Mouse (Mus musculus) stomach, embryonic 16.5 days (tissue): ENCODE measurements at regions not wholly inside any gene's neighbourhood (a gene's known extent, or its start where the extent isn't known, plus 50 kb on each side); places are given as distances from the start of the nearest gene placed in this dataset.

Source experiments
- ATAC-seq: fragments of 200-750 bp; cut with Nextera tagmentation; 2 replicates; pipeline ENCODE4 v1.8.0; 2017; ENCODE audit warnings: moderate number of reproducible peaks, moderate TSS enrichment; ENCODE audit not compliant: insufficient read depth, low FRiP score
- H3K27ac ChIP-seq: fragments of 300-500 bp; sonication (generic); 2 replicates; pipeline ENCODE4 v1.5.1; 2014; ENCODE audit warnings: low read length
- H3K27me3 ChIP-seq: fragments of 300-500 bp; sonication (generic); 2 replicates; pipeline ENCODE4 v1.6.1; 2014; ENCODE audit warnings: low read length, control low read depth, mixed read lengths; ENCODE audit not compliant: control insufficient read depth, insufficient read depth
- H3K36me3 ChIP-seq: fragments of 300-500 bp; sonication (generic); 2 replicates; pipeline ENCODE4 v1.6.1; 2014; ENCODE audit warnings: low read length; ENCODE audit not compliant: control insufficient read depth, insufficient read depth
- H3K4me1 ChIP-seq: fragments of 300-500 bp; sonication (generic); 2 replicates; pipeline ENCODE4 v1.6.1; 2014; ENCODE audit warnings: low read length, control low read depth, mixed read lengths; ENCODE audit not compliant: control insufficient read depth, insufficient read depth
- H3K4me2 ChIP-seq: fragments of 300-500 bp; sonication (generic); 2 replicates; pipeline ENCODE4 v1.6.1; 2014; ENCODE audit warnings: low read depth, low read length, mixed read lengths
- H3K4me3 ChIP-seq: fragments of 300-500 bp; sonication (generic); replicated peaks from 2 replicates; pipeline ENCODE4 v1.5.1; 2014; ENCODE audit warnings: mild to moderate bottlenecking, low read length
- H3K9ac ChIP-seq: fragments of 300-500 bp; sonication (generic); 2 replicates; pipeline ENCODE4 v1.6.1; 2014; ENCODE audit warnings: low read length
- H3K9me3 ChIP-seq: fragments of 300-500 bp; sonication (generic); replicated peaks from 2 replicates; pipeline ENCODE4 v1.6.1; 2016; ENCODE audit warnings: low read length, control low read depth; ENCODE audit not compliant: control insufficient read depth
- WGBS: fragments of 180-500 bp; shearing (Covaris S2); extraction: QIAGEN DNeasy Blood & Tissue Kit; methylation state at CpG from one replicate; pipeline ENCODE4 v1.1.7; 2014; 5-methylcytosine and 5-hydroxymethylcytosine counted together

DNA sequence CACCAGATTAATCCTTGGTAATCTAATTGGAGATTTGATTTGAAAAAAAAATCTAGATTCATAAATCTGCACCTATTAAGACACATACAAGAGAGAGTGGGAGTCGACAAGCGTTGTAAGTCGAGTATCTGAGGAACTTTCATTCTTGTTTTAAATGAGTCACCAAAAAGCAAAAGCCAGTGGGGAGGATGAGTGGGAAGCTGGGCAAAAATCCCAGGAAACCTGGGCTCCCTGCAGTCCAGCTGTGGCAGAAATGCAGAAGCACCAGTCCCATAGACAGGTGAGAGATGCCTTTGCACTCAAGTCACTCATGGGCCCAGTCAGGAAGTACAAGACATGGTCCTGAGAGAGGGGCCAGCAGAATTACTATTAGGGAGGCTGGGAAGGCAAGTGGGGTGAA lies 303.9 kb downstream of the Dcdc2c start:
- Histone ChIP-seq H3K36me3 (no peaks in the 10 kb centered on the region), H3K4me2 (no peak overlapping the region), H3K27ac (no peak overlapping the region), H3K9me3 (no peaks in the 10 kb centered on the region), H3K4me3 (no peak overlapping the region), H3K27me3 (no peaks in the 10 kb centered on the region), H3K4me1 (no peaks in the 10 kb centered on the region), H3K9ac (no peak overlapping the region)
- no peak for ATAC-seq
- 88% methylated on average over 3 of the region's 3 CpGs for WGBS

DNA sequence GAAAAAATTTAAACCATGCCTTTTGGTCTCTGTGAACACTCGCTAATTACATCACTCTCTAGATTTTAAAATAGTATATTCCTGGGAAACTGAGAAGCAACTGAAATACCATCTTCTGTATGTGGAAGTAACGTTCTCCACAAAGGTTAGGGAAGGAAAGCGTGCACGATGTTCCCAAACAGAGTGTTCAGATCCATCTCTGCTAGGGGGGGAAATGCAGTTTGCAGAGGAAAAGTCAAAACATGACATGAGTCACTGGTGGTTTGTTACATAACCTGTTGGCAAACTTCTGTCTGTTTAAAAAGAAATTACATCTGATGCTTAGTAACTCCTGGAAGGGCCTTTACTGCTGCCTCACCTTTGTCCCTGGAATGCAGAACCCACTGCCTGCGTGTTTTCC lies 314.2 kb downstream of the Dcdc2c start:
- Histone ChIP-seq H3K9me3 (no peaks in the 10 kb centered on the region), H3K9ac (no peak overlapping the region), H3K27me3 (no peaks in the 10 kb centered on the region), H3K4me1 (no peaks in the 10 kb centered on the region), H3K4me3 (no peak overlapping the region), H3K36me3 (no peaks in the 10 kb centered on the region), H3K4me2 (no peak overlapping the region), H3K27ac (no peak overlapping the region)
- WGBS, result 81% methylated on average over 5 of the region's 5 CpGs
- ATAC-seq, result no peak

DNA sequence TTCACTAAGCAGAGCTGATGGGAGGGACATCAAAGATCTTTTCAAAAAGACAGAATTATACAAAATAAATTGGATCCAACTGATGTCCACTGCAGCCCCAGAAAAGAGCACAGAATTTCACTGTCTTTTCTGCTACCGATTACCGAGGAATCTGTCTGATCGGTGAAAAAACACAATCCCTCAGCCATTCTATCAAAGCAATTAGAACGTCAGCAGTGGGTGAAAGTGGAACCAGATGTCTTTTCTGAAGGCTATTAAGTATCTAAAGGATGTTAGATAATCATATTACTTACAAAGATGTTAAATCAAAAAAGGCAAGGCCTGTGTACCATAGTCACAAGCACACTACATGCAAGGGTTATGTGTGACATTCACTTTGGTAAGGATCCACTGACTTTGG lies 315.2 kb downstream of the Dcdc2c start:
- WGBS, result 77% methylated on average over 4 of the region's 4 CpGs
- Histone ChIP-seq H3K27ac (no peak overlapping the region), H3K36me3 (no peaks in the 10 kb centered on the region), H3K4me1 (no peaks in the 10 kb centered on the region), H3K4me2 (no peak overlapping the region), H3K4me3 (no peak overlapping the region), H3K27me3 (no peaks in the 10 kb centered on the region), H3K9ac (no peak overlapping the region), H3K9me3 (no peaks in the 10 kb centered on the region)
- no peak for ATAC-seq

DNA sequence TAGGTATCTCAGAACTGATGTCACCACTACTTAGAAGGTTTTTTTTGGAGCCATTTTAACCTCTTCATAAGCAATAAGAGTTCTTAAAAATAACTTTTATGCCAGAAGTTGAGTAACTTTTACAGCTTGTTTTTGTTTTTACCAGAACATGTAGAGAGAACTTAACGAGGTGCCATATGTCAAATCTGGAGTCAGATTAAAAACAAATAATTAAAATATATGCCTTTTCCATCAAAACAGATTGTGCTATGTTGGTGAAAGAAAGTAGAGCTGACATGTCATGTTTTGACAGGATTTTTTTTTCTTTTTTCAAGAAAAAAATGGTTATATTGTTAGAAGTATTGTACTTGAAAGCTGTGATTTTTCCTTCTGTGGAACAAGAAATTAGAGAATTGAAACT lies 349.4 kb downstream of the Dcdc2c start:
- Histone ChIP-seq H3K36me3 (no peaks in the 10 kb centered on the region), H3K27ac (no peak overlapping the region), H3K9me3 (no peaks in the 10 kb centered on the region), H3K4me2 (no peak overlapping the region), H3K4me3 (no peak overlapping the region), H3K4me1 (no peaks in the 10 kb centered on the region), H3K27me3 (no peaks in the 10 kb centered on the region), H3K9ac (no peak overlapping the region)
- ATAC-seq, result no peak
- WGBS, result 75% methylated on average over 1 of the region's 1 CpGs

DNA sequence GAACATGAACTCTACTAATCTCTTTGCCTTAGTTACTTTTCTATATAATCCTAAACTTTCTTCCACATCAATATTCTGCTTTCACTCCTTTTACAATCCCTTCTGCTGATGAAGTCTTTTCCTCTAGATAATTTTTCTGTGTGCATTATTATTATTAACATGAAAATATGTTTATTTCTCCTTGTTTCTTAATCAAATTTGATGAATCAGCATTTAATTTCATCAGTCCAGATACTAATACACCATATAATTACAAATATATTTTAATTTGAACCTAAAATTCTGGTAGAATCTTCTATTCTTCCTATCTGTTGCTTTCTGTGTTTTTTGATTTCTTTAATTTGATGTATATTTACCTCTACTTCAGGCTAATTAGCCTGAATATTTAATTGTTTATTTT lies 365.5 kb downstream of the Dcdc2c start:
- Histone ChIP-seq H3K4me1 (no peaks in the 10 kb centered on the region), H3K27me3 (no peaks in the 10 kb centered on the region), H3K27ac (no peak overlapping the region), H3K9me3 (no peaks in the 10 kb centered on the region; the same call in 1 of the 2 replicates), H3K9ac (no peak overlapping the region), H3K4me2 (no peak overlapping the region), H3K36me3 (no peaks in the 10 kb centered on the region), H3K4me3 (no peak overlapping the region)
- ATAC-seq, result no peak

DNA sequence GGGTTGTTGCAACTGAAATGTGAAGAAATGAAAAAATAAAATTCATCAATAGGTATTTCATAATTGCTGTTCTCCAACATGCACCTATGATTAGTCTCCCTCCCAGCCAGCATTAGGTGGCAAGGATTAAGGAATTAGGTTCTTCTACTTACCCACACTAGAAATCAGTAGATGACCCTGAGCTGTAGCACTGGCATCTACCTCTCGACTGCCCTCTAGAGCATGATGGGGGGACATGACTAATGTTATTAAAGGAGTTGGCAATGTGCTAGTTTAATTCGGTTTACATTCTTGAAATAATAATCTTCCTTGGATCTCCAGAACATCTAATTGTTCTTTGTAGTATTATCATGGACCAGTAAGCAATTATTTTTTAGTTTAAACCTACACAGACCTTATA lies 370.9 kb downstream of the Dcdc2c start:
- WGBS, result 63% methylated on average over 2 of the region's 2 CpGs
- Histone ChIP-seq H3K36me3 (no peaks in the 10 kb centered on the region), H3K4me3 (no peak overlapping the region), H3K4me1 (no peaks in the 10 kb centered on the region), H3K4me2 (no peak overlapping the region), H3K9ac (no peak overlapping the region), H3K9me3 (no peaks in the 10 kb centered on the region), H3K27me3 (no peaks in the 10 kb centered on the region), H3K27ac (no peak overlapping the region)
- ATAC-seq, result no peak

DNA sequence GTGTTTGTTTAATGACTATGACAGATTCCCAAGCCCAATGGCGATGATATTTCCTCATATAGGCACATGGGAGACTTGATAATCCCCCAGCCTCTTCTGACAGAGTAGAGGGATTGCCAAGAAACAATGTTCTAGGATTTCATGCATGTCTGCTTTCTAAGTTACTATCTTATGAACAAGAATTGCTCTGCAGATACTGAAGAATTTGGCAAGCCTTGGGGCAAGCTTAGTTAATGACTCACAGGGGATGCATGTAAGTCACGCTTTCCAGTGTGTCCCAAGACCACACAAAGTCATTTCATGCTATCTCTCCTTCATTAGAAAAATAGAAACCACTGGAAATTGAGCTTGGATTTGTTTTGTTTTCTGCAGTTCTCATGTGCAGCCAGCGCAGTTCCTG lies 376.2 kb downstream of the Dcdc2c start:
- no peak for ATAC-seq

DNA sequence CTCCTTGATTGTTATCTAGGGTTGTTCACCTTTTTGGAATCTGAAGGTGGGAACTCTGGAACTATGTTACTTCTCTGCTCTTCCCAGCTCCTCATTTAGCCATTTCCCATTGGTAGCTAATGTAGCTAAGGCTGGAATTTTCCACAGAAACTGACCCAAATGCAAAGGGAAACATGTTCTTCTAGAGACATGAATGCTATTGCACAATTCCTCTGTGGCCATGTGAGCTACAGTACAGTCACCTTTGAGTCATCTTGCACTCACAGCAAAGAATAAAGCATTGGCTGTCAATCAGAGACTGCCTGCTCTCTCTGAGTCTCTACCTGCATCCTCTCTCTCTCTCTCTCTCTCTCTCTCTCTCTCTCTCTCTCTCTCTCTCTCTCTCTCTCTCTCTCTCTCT lies 378.1 kb downstream of the Dcdc2c start:
- Histone ChIP-seq H3K9me3 (no peaks in the 10 kb centered on the region), H3K36me3 (no peaks in the 10 kb centered on the region), H3K4me1 (no peaks in the 10 kb centered on the region), H3K4me2 (no peak overlapping the region), H3K9ac (no peak overlapping the region), H3K4me3 (no peak overlapping the region), H3K27me3 (no peaks in the 10 kb centered on the region), H3K27ac (no peak overlapping the region)
- no peak for ATAC-seq

More for the DNA sequence above, 376.2 kb downstream of the Dcdc2c start:
- Histone ChIP-seq H3K27ac (no peak overlapping the region), H3K4me3 (no peak overlapping the region), H3K9ac (no peak overlapping the region), H3K4me2 (no peak overlapping the region), H3K9me3 (no peaks in the 10 kb centered on the region), H3K4me1 (no peaks in the 10 kb centered on the region), H3K27me3 (no peaks in the 10 kb centered on the region), H3K36me3 (no peaks in the 10 kb centered on the region)
- 69% methylated on average over 3 of the region's 3 CpGs for WGBS

DNA sequence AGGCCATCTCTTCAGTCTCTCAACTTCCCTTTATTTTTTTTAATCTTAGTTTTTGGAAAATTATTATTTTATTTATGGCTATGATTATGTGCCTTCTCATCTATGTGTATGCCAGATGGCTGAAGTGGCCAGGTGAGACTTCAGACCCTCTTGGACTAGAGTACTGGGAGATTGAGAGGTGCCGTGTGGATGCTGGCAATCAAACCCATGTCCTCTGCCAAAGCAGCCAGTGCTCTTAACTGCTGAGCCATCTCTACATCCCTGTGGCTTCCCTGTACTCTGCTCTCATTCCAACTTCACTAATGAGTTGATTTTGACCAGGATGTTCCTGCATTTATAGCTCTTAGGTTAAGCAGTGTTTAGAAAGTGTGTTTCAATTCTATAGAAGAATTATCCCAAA lies 393.4 kb downstream of the Dcdc2c start:
- H3K9me3 ChIP-seq, result no peaks in the 10 kb centered on the region
- no peak overlapping the region for H3K27ac ChIP-seq
- H3K9ac ChIP-seq, result no peak overlapping the region
- no peak overlapping the region for H3K4me2 ChIP-seq
- no peaks in the 10 kb centered on the region for H3K36me3 ChIP-seq
- no peaks in the 10 kb centered on the region for H3K4me1 ChIP-seq
- no peak for ATAC-seq
- 84% methylated on average over 1 of the region's 1 CpGs for WGBS
- H3K27me3 ChIP-seq, result no peaks in the 10 kb centered on the region
- H3K4me3 ChIP-seq, result no peak overlapping the region

DNA sequence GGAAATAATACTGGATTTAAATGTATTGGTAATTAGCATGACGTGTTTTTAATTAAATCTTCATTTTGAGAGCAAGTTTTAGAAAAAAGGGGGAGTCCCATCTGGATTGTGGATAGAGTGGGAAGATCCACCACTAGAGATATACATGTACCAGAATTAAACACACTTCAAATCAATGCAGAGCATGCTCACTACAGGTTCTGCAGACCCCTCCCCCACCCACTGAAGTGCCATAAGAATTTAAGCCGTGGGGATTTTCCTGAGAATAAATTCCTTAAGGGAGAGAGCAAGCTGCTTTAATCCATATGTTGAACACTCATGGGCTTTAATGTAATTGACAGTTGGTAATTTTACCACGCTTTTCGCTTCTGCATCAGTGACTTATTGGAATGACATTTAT lies 401.4 kb downstream of the Dcdc2c start:
- H3K27me3 ChIP-seq, result no peaks in the 10 kb centered on the region
- no peaks in the 10 kb centered on the region for H3K9me3 ChIP-seq
- H3K27ac ChIP-seq, result no peak overlapping the region
- H3K9ac ChIP-seq, result no peak overlapping the region
- H3K4me2 ChIP-seq, result no peak overlapping the region
- H3K4me3 ChIP-seq, result no peak overlapping the region
- 73% methylated on average over 4 of the region's 4 CpGs for WGBS
- H3K4me1 ChIP-seq, result no peaks in the 10 kb centered on the region
- no peak for ATAC-seq
- no peaks in the 10 kb centered on the region for H3K36me3 ChIP-seq
